Mouse (Mus musculus) cerebellum, adult 11 months (tissue): ENCODE measurements around the gene Adam12.

Experiments used
- DNase-seq: peaks from one replicate; pipeline ENCODE4 v3.0.0; 2022

Gene Adam12

GRCm38 (mm10) chr7:134079980-134080725, 151.8 kb downstream of the Adam12 start:
- peak; percentile 24 for DNase-seq

GRCm38 (mm10) chr7:134077684-134078083, 154.3 kb downstream of the Adam12 start:
- no peak for DNase-seq

- no peak for DNase-seq
Measured at GRCm38 (mm10) chr7:134073011-134073410, 158.9 kb downstream of the Adam12 start.

GRCm38 (mm10) chr7:134071153-134071885, 160.6 kb downstream of the Adam12 start:
- no peak for DNase-seq

GRCm38 (mm10) chr7:134062629-134063028, 169.3 kb downstream of the Adam12 start:
- DNase-seq, result no peak

- DNase-seq, result no peak
Measured at GRCm38 (mm10) chr7:134052486-134052885, 179.5 kb downstream of the Adam12 start.

- no peak for DNase-seq
Measured at GRCm38 (mm10) chr7:134050371-134050770, 181.6 kb downstream of the Adam12 start.

- DNase-seq, result no peak
Measured at GRCm38 (mm10) chr7:134046376-134046775, 185.6 kb downstream of the Adam12 start.

GRCm38 (mm10) chr7:134043576-134043975, 188.4 kb downstream of the Adam12 start:
- no peak for DNase-seq

GRCm38 (mm10) chr7:134042614-134043013, 189.3 kb downstream of the Adam12 start:
- DNase-seq, result no peak

GRCm38 (mm10) chr7:134033939-134034338, 198.0 kb downstream of the Adam12 start:
- no peak for DNase-seq

GRCm38 (mm10) chr7:134032959-134033366, 199.0 kb downstream of the Adam12 start:
- no peak for DNase-seq

- no peak for DNase-seq
Measured at GRCm38 (mm10) chr7:134031787-134032186, 200.2 kb downstream of the Adam12 start.

- DNase-seq, result no peak
Measured at GRCm38 (mm10) chr7:134031256-134031655, 200.7 kb downstream of the Adam12 start.

GRCm38 (mm10) chr7:134028281-134028830, 203.6 kb downstream of the Adam12 start:
- no peak for DNase-seq

GRCm38 (mm10) chr7:134027020-134027415, 204.9 kb downstream of the Adam12 start:
- no peak for DNase-seq

- DNase-seq, result peak; percentile 9
Measured at GRCm38 (mm10) chr7:134026200-134027019, 205.5 kb downstream of the Adam12 start.

- DNase-seq, result no peak
Measured at GRCm38 (mm10) chr7:134022157-134022885, 209.6 kb downstream of the Adam12 start.

GRCm38 (mm10) chr7:134015226-134015625, 216.7 kb downstream of the Adam12 start:
- no peak for DNase-seq

- no peak for DNase-seq
Measured at GRCm38 (mm10) chr7:134014733-134015132, 217.2 kb downstream of the Adam12 start.

- no peak for DNase-seq
Measured at GRCm38 (mm10) chr7:134009157-134009556, 222.8 kb downstream of the Adam12 start.

- DNase-seq, result no peak
Measured at GRCm38 (mm10) chr7:134007942-134008361, 224.0 kb downstream of the Adam12 start.
